Mouse (Mus musculus): ENCODE data around the gene Lama1. TPM values are rescaled to one million over a fixed set of nuclear protein-coding genes. Genes with fewer than 3 reads are reported as not detected.

The Lama1 gene
- polyA plus RNA-seq, 1 experiment from 2014 or later: 0.76 TPM

GRCm38 (mm10) chr17:67869731-67870601, 172.9 kb downstream of the Lama1 start:
- TF ChIP-seq EP300 (optimal IDR thresholded peaks at IDR 0.05) (no peak), CTCF (IDR thresholded peaks at IDR 0.05; ENCODE audit: low read depth) (peak; percentile 88)
- Histone ChIP-seq H3K4me3 (ENCODE audit: low read depth, low read length) (no peak overlapping the region), H3K36me3 (ENCODE audit: control insufficient read depth, insufficient read depth, low read length) (peaks cover 2% of the 10 kb centered on the region; the same call in 1 of the 2 replicates), H3K4me1 (replicated peaks; ENCODE audit: control insufficient read depth, insufficient read depth) (no peaks in the 10 kb centered on the region), H3K9ac (ENCODE audit: low read length) (no peak overlapping the region), H3K27me3 (ENCODE audit: control insufficient read depth, insufficient read depth, low read length) (no peaks in the 10 kb centered on the region), H3K27ac (replicated peaks) (no peak overlapping the region), H3K9me3 (ENCODE audit: control insufficient read depth, low read length) (no peaks in the 10 kb centered on the region), H3K4me2 (replicated peaks; ENCODE audit: low read depth) (no peak overlapping the region)
- 64% methylated on average over 23 of the region's 23 CpGs for WGBS
- DNase-seq (ENCODE audit: low spot score): peak; percentile 67
- ATAC-seq (ENCODE audit: low FRiP score, low TSS enrichment): 0 out of 2 replicates have a peak, but pooled peaks have one; percentile 38

Other genes with a start within 250 kb of the Lama1 start
- gene Lrrc30, start 64.5 kb upstream of the Lama1 start, polyA plus RNA-seq (2015; fragmentation: Nextera tagmentation; extraction: Ambion mirVana): not detected in 2 replicates